Mouse (Mus musculus) layer of hippocampus, adult 2 months (tissue): Measurements from ENCODE around the gene Acoxl. TPM values are rescaled to one million over a fixed set of nuclear protein-coding genes. Genes with fewer than 3 reads are reported as not detected.

Experiments
- DNase-seq, 2 experiments: peaks; one replicate each; pipeline ENCODE4 v3.0.0; 2022; ENCODE audit warnings: low spot score in 2 of 2
- H3K27ac ChIP-seq: fragments of 200-600 bp; 2 replicates; pipeline ENCODE4 v1.8.1; 2022
- H3K4me3 ChIP-seq: fragments of 200-600 bp; 2 replicates; pipeline ENCODE4 v1.8.1; 2022; ENCODE audit warnings: mild to moderate bottlenecking
- CTCF ChIP-seq: fragments of 200-600 bp; conservative IDR thresholded peaks from 2 replicates; pipeline ENCODE4 v1.8.1; 2022; ENCODE audit warnings: antibody characterized with exemption, mild to moderate bottlenecking, moderate library complexity
- microRNA-seq, 2 experiments: library from miRNA; unstranded; fragments of <30 nt; microRNA quantifications; one replicate each; pipeline ENCODE4 v1.2.0; 2021
- total RNA-seq, 2 experiments: library from RNA; stranded (reverse); gene quantifications; 2 replicates each; pipeline ENCODE4 v1.2.3; 2021

Acoxl gene
- total RNA-seq, 2 experiments from 2014 or later = not detected

DNA sequence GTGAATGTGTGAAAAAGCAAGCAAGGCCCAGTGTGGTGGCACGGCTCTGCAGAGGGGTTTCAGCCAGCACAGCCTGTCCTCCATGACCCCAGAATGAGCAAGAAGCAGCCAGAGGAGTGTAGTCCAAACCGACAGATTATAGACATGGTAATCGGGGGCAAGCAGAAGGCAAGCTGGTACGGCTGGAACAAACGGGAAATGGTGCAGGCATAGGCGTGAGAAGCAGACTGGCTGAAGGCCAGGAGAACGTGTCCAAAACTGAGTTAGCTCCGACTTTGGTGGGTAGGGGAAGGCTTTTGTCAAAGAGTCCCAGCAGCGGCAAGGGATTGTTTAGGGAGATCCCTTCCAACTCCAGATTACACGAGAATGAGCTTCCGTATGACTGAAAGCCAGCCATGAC lies 331.3 kb downstream of the Acoxl start:
- H3K27ac ChIP-seq = no peak overlapping the region
- TF ChIP-seq CTCF = no peak
- H3K4me3 ChIP-seq = no peak overlapping the region
- peak in 1 of 2 experiments; percentile 30 for DNase-seq

DNA sequence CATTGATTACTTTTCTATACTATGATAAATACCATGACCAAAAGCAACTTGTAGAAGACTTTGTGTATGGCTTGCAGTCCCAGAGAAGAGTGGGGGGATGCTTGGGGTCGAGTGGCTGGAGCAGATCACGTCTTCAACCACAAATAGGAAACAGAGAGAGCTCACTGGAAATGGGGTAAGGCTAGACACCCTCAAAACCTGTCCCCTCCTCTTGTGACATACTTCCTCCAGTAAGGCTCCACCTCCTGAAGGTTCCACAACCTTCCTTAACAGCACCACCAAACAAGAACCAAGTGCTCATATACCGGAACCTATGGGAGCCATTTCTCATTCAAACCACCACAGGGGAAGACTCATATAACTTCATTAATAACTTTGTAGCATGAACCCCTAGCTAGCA lies 331.9 kb downstream of the Acoxl start:
- DNase-seq = no peak
- TF ChIP-seq CTCF = no peak
- Histone ChIP-seq H3K4me3 (no peak overlapping the region), H3K27ac (no peak overlapping the region)

DNA sequence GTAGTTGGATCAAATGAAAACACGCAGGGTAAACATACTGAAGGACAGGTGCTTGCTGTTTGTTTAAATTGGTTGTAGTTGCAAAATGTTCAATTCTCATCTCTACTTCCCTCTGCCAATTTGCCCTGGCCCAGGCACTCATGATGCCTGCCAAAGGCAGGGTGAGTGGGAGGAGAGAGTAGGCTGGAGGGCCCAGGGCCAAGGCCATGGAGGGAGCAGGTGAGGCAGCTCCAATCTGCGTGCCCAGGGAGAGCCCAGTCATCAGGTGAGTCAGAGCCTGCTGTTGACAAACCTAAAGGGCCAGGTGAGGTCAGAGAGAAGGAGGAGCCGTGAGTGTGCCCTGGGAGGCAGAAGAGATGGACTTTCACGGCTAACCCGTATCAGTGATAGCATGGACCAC lies 333.6 kb downstream of the Acoxl start:
- H3K27ac ChIP-seq = no peak overlapping the region
- TF ChIP-seq CTCF = no peak
- DNase-seq = peak; percentile 65 to 78
- no peak overlapping the region for H3K4me3 ChIP-seq

Small RNAs within 50 kb of the gene (microRNA-seq; reads per million reads assigned to microRNA genes)
- 0 reads per million in 2 experiments for gene Gm22411

Other genes with a start within 250 kb of the Acoxl start
- gene Mal, start 182.2 kb upstream of the Acoxl start, total RNA-seq = 10 to 100 TPM; 84.9 to 92.5 TPM
- gene Mall, start 108.9 kb upstream of the Acoxl start, total RNA-seq = under 1 TPM; 0.47 to 0.54 TPM
- 10 to 100 TPM; 21.4 to 25.0 TPM for gene Nphp1, start 50.0 kb upstream of the Acoxl start, total RNA-seq
- 10 to 100 TPM; 52.6 to 55.4 TPM for gene Mtln, start 46.4 kb upstream of the Acoxl start, total RNA-seq
- gene Bub1, start 7.0 kb upstream of the Acoxl start, total RNA-seq = under 1 TPM; 0.25 to 0.77 TPM